Mouse (Mus musculus) adrenal gland, adult 18-20 months (tissue): ENCODE measurements around the gene H2al1f. TPM values are rescaled to one million over a fixed set of nuclear protein-coding genes. Genes with fewer than 3 reads are reported as not detected.

ENCODE experiments used
- total RNA-seq, 2 experiments: library from RNA; stranded (reverse); gene quantifications; 1 replicate in 1 of 2; 2 replicates in 1 of 2; pipeline ENCODE4 v1.2.3; 2021

Gene H2al1f
- total RNA-seq, 2 experiments from 2014 or later: not detected

Other genes starting within 250 kb of the H2al1f start
- gene H2al1a, start 15.9 kb upstream of the H2al1f start, total RNA-seq: not detected
- not detected for gene H2al1b, start 12.7 kb upstream of the H2al1f start, total RNA-seq
- not detected for gene H2al1c, start 9.5 kb upstream of the H2al1f start, total RNA-seq
- gene H2al1d, start 6.3 kb upstream of the H2al1f start, total RNA-seq: not detected
- gene H2al1e, start 3.2 kb upstream of the H2al1f start, total RNA-seq: not detected
- gene H2al1g, start 3.1 kb downstream of the H2al1f start, total RNA-seq: not detected
- not detected for gene H2al1h, start 6.3 kb downstream of the H2al1f start, total RNA-seq
- not detected for gene H2al1i, start 9.5 kb downstream of the H2al1f start, total RNA-seq
- gene H2al1j, start 12.7 kb downstream of the H2al1f start, total RNA-seq: not detected